Mouse (Mus musculus): ENCODE data around the gene Klf11. TPM values are rescaled to one million over a fixed set of nuclear protein-coding genes. Genes with fewer than 3 reads are reported as not detected.
A peak's percentile ranks its signal among the peaks of the same experiment; 100 is the strongest.
"Not testable (repeated sequence)": the region's sequence is repeated elsewhere in the genome, so short reads cannot be mapped to it uniquely, and the experiment has no call there.

The Klf11 gene
- polyA plus RNA-seq, 1 experiment, result 3.6 TPM

GRCm38 (mm10) chr12:24697484-24698204 lies 46.6 kb downstream of the Klf11 start:
- TF ChIP-seq FLI1 (IDR thresholded peaks at IDR 0.05; ENCODE audit: low read length), result no peak
- Histone ChIP-seq H3K4me3 (replicated peaks) (peak overlapping the region; percentile 88), H3K27me3 (replicated peaks) (peaks cover 9% of the 10 kb centered on the region), H3K36me3 (replicated peaks; ENCODE audit: low read length) (no peaks in the 10 kb centered on the region), H3K9me3 (no peaks in the 10 kb centered on the region), H3K4me1 (peaks cover 41% of the 10 kb centered on the region)

- H3K4me1 ChIP-seq, result peaks cover 50% of the 10 kb centered on the region
- no peak for TF ChIP-seq FLI1 (IDR thresholded peaks at IDR 0.05; ENCODE audit: low read length)
- TF ChIP-seq GATA1 (IDR thresholded peaks at IDR 0.05; ENCODE audit: borderline replicate concordance, low read length), result no peak
- H3K27me3 ChIP-seq (replicated peaks), result peaks cover 9% of the 10 kb centered on the region
- no peaks in the 10 kb centered on the region for H3K9me3 ChIP-seq
- no peaks in the 10 kb centered on the region for H3K36me3 ChIP-seq (replicated peaks; ENCODE audit: low read length)
- no peak overlapping the region for H3K4me3 ChIP-seq (replicated peaks)
These were observed 47.4 kb downstream of the Klf11 start for GRCm38 (mm10) chr12:24698514-24698913.

- Histone ChIP-seq H3K4me1 (peaks cover 59% of the 10 kb centered on the region), H3K36me3 (replicated peaks; ENCODE audit: low read length) (no peaks in the 10 kb centered on the region), H3K27me3 (replicated peaks) (peaks cover 9% of the 10 kb centered on the region), H3K4me3 (replicated peaks) (no peak overlapping the region), H3K9me3 (no peaks in the 10 kb centered on the region)
- TF ChIP-seq FLI1 (IDR thresholded peaks at IDR 0.05; ENCODE audit: low read length), result no peak
- TF ChIP-seq GATA1 (IDR thresholded peaks at IDR 0.05; ENCODE audit: borderline replicate concordance, low read length), result no peak
These were observed 48.5 kb downstream of the Klf11 start for GRCm38 (mm10) chr12:24699578-24699977.

GRCm38 (mm10) chr12:24701621-24702020 lies 50.5 kb downstream of the Klf11 start:
- H3K4me1 ChIP-seq, result peaks cover 73% of the 10 kb centered on the region
- not testable (repeated sequence) for H3K27me3 ChIP-seq (replicated peaks); H3K4me3 ChIP-seq (replicated peaks)

GRCm38 (mm10) chr12:24703013-24703412 lies 51.9 kb downstream of the Klf11 start:
- TF ChIP-seq FLI1 (IDR thresholded peaks at IDR 0.05; ENCODE audit: low read length), result no peak
- peak; percentile 36; the same call in 1 of the 3 replicates for TF ChIP-seq GATA1 (IDR thresholded peaks at IDR 0.05; ENCODE audit: borderline replicate concordance, low read length)
- Histone ChIP-seq H3K36me3 (replicated peaks; ENCODE audit: low read length) (no peaks in the 10 kb centered on the region), H3K4me3 (replicated peaks) (peak overlapping the region; percentile 12), H3K4me1 (peaks cover 75% of the 10 kb centered on the region), H3K9me3 (no peaks in the 10 kb centered on the region), H3K27me3 (replicated peaks) (no peaks in the 10 kb centered on the region)

More at GRCm38 (mm10) chr12:24701621-24702020, 50.5 kb downstream of the Klf11 start:
- H3K36me3 ChIP-seq (replicated peaks; ENCODE audit: low read length); H3K9me3 ChIP-seq: not testable (repeated sequence)

DNA sequence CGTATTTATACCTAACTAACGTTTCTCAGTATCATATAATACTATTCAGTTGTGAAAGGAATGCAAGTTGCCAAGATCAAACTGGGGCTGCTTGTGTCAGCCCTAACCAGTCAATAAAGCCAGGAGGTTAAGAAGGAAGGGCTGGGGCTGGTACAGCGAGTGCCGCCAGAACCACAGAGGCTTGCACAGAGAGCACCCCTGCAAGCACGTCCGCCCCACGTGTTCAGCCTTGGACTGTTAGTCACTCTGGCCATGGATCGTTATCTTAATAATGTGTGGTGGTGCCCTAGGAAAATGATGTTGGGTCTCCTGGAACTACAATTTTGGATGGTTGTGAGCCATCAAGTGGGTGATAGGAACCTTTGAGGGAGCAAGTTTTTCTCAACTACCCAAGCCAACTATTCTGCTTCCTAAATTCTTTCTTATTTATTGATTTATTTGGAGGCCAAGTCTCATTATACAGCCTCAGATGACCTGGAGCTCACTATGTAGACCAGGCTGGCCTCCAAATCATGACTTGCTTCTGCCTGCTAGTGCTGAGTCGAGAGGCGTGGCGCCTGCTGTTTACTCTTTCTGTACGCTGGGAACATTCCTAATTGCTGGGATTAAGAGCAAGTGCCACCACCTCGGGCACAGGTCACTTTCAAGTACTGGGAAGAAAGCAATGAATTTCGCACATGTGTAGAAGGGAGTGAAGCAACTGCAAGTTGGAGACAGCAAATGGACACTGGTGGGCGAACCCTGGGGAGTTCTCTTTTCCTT lies 54.6 kb downstream of the Klf11 start:
- TF ChIP-seq FLI1 (IDR thresholded peaks at IDR 0.05; ENCODE audit: low read length) (no peak), GATA1 (IDR thresholded peaks at IDR 0.05; ENCODE audit: borderline replicate concordance, low read length) (no peak)
- Histone ChIP-seq H3K9me3 (no peaks in the 10 kb centered on the region), H3K4me3 (replicated peaks) (no peak overlapping the region), H3K27me3 (replicated peaks) (no peaks in the 10 kb centered on the region), H3K4me1 (peaks cover 91% of the 10 kb centered on the region), H3K36me3 (replicated peaks; ENCODE audit: low read length) (peaks cover 2% of the 10 kb centered on the region)

- no peaks in the 10 kb centered on the region for H3K27me3 ChIP-seq (replicated peaks)
- H3K4me3 ChIP-seq (replicated peaks), result peak overlapping the region; percentile 99
- peaks cover 91% of the 10 kb centered on the region for H3K4me1 ChIP-seq
- H3K36me3 ChIP-seq (replicated peaks; ENCODE audit: low read length), result peaks cover 12% of the 10 kb centered on the region
- H3K9me3 ChIP-seq, result no peaks in the 10 kb centered on the region
- TF ChIP-seq FLI1 (IDR thresholded peaks at IDR 0.05; ENCODE audit: low read length) (no peak), GATA1 (IDR thresholded peaks at IDR 0.05; ENCODE audit: borderline replicate concordance, low read length) (no peak)
These were observed 55.8 kb downstream of the Klf11 start for GRCm38 (mm10) chr12:24706764-24707479.

GRCm38 (mm10) chr12:24707480-24707802 lies 56.4 kb downstream of the Klf11 start:
- no peak for TF ChIP-seq GATA1 (IDR thresholded peaks at IDR 0.05; ENCODE audit: borderline replicate concordance, low read length)
- no peak for TF ChIP-seq FLI1 (IDR thresholded peaks at IDR 0.05; ENCODE audit: low read length)
- H3K4me3 ChIP-seq (replicated peaks), result peak overlapping the region; percentile 99
- peaks cover 86% of the 10 kb centered on the region for H3K4me1 ChIP-seq
- peaks cover 17% of the 10 kb centered on the region for H3K36me3 ChIP-seq (replicated peaks; ENCODE audit: low read length)
- no peaks in the 10 kb centered on the region for H3K27me3 ChIP-seq (replicated peaks)
- no peaks in the 10 kb centered on the region for H3K9me3 ChIP-seq

DNA sequence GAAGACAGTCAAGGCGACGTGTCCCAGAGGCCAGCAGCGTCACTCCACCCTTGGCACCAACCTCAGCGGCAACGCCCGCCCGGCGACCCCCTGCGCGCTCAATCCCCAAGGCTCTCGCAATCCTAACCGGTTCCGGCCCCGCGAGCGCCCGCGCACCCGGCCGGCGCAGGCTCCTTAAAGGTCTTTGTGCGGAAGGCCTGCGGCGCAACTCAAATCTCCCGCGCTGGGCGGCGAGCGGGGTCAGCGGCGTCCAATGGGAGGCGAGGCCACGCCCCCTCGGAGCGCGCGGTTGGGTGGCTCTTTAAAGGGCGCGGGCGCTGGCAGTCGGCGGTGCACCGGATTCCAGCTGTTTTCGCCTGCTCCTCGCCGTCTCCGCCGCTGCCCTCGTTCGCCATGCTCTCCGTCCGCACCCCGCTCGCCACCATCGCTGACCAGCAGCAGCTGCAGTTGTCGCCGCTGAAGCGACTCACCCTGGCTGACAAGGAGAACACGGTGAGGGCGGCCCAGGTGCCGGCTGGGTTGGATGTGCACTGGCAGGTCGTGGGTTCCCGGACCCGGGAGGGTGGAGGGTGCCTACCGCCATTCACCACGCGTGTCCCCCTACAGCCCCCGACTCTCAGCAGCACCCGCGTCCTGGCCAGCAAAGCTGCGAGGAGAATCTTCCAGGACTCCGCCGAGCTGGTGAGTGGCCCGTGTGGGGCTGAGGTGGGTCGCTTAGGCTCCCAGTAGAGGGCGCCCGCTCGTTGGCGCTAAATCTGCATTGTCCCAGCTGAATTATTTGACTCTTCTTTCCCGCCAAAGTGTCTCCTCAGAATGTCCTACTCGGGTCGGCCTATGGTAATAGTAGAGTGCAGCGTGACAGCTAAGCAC lies 57.1 kb downstream of the Klf11 start, which contains the start of gene Rrm2:
TSS of gene Rrm2 (plus strand) at position 288 of the 870 bp plus-strand sequence.
- H3K36me3 ChIP-seq (replicated peaks; ENCODE audit: low read length), result peaks cover 25% of the 10 kb centered on the region
- H3K27me3 ChIP-seq (replicated peaks), result no peaks in the 10 kb centered on the region
- H3K4me1 ChIP-seq, result peaks cover 78% of the 10 kb centered on the region
- H3K4me3 ChIP-seq (replicated peaks), result peak within 1 kb of the TSS; percentile 99
- no peaks in the 10 kb centered on the region for H3K9me3 ChIP-seq
- TF ChIP-seq GATA1 (IDR thresholded peaks at IDR 0.05; ENCODE audit: borderline replicate concordance, low read length), result no peak
- TF ChIP-seq FLI1 (IDR thresholded peaks at IDR 0.05; ENCODE audit: low read length), result peak; percentile 37; the same call in 1 of the 2 replicates
